Mouse (Mus musculus) left cerebral cortex, adult 11 months (tissue): Measurements from ENCODE around the gene Ism1.

Source experiments
- DNase-seq: peaks from one replicate; pipeline ENCODE4 v3.0.0; 2022; ENCODE audit warnings: low spot score

Gene Ism1

DNA sequence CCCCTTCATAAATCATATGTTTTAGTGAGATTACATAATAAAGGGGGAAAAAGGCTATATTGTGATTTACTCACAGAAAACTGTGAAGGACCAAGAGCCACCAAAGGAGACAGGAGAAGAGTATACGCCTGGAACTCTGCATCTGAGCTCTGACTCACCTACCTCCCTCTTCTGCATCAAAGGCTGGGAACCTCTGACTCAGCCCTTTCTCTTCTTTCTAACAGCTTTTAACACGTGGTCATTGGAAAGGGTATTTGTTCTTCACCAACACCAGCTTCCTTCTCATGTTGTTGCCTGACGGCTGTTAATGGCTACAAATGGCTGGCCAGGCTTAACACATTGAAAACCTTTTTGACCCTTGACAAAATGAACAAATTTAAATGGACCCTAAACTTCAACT is 36.2 kb downstream of the Ism1 start:
- no peak for DNase-seq

DNA sequence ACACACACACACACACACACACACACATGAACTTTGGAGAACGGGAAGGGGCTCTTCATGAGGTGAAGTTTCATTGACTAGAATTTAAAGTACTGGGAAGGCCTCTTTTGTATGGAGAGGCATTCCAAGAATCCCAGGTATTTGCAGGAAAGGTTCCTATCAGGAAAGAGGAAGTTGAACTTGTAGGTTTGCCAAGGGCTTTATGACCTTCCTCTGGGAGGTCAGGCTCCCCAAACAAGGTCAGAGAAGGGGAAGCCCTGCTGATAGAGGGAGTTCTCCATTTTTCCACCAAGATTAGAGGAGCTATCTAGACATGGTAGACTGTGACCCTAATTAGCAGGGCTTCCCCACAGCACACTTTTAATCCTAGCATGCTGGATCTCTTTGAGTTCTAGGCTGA is 39.8 kb downstream of the Ism1 start:
- no peak for DNase-seq

- peak; percentile 12 for DNase-seq
These were observed 44.7 kb downstream of the Ism1 start for GRCm38 (mm10) chr2:139722700-139723099.

DNA sequence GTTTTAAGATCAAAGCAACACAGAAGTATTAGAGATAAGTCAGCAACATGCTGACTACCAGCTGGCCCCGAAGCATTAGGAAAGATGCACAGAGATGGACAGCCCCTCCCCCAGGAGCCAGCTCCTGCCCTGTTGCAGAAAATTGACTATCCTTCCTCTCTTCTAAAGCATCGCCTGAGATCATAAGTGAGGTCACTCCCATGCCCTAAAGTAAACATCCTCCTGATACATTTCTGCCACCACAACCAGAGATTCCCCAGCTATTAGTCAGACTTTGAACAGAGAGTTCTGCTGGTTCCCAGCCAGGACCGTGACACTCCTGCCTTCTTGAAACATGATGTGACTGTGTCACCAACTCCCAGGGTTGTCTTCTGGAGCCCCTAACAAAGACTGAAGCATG is 45.3 kb downstream of the Ism1 start:
- no peak for DNase-seq

DNA sequence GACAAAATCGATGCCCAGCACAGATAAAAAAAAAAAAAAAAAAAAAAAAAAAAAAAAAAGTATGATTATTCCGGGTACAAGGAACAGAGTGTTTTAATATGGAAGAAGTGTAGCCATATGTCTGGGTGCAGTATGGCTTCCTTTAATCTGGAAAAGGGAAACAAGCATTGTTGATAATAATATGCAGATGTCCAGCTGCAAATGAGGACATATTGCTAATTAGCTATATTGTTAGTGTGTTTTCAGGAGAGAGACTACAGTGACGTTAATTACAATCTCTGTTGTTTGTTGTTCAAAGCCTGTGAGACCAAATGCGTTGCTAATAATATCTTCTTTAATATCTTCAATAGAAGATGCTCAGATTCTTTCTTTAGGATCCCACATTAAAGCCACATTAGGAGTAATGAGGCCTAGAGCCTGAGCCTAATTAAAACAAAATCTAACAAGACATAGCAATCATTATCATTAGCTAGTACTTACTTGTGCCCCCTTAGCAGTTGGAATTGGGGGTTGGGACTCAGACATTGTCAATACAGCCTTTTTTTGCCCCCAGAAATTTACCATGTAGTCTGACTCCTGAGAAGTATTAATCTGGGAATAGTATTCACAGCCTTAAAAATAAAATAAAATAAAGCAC is 46.3 kb downstream of the Ism1 start:
- DNase-seq: no peak

GRCm38 (mm10) chr2:139725328-139725727 is 47.4 kb downstream of the Ism1 start:
- DNase-seq: no peak

DNA sequence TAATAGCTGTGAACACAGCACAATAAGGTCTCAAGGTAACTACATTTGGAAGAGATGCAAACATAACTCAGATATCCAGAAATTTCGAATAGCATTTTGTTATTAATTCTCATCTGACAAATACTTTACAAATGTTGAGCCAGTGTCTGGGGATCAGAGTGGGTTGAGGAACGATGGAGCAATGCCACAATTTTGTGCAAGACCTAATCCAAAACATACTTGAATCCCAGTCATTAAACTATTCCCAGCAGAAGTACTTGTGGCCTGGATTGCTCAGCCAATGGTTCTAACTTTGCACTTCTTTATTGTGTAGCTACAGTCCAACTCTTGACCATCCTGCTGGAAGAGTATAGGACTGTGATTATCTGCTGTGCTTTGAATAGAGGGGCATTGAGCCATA is 50.1 kb downstream of the Ism1 start:
- DNase-seq: no peak

GRCm38 (mm10) chr2:139729377-139729776 is 51.4 kb downstream of the Ism1 start:
- DNase-seq: no peak

GRCm38 (mm10) chr2:139742381-139742780 is 64.4 kb downstream of the Ism1 start:
- DNase-seq: no peak

- no peak for DNase-seq
These were observed 79.0 kb downstream of the Ism1 start for GRCm38 (mm10) chr2:139757021-139757420.

DNA sequence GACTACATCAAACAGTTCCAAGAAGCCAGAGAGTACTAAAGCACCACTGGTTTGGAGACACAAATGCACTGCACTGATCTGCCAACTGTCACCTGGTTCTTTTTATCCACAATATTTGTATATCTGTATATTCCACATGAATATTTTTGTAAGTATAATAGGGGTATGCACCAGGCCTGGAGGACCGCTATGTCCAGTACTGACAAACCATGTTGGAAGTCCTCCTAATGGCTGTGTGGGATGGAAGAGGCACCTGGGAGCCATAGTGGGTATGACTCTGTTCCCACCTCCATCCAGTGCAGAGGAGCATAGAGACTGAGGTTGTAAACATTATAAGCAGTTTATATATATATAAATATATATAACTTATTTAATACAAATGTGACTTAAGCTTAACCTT is 79.5 kb downstream of the Ism1 start:
- DNase-seq: no peak

- DNase-seq: no peak
These were observed 86.4 kb downstream of the Ism1 start for GRCm38 (mm10) chr2:139764355-139764754.

DNA sequence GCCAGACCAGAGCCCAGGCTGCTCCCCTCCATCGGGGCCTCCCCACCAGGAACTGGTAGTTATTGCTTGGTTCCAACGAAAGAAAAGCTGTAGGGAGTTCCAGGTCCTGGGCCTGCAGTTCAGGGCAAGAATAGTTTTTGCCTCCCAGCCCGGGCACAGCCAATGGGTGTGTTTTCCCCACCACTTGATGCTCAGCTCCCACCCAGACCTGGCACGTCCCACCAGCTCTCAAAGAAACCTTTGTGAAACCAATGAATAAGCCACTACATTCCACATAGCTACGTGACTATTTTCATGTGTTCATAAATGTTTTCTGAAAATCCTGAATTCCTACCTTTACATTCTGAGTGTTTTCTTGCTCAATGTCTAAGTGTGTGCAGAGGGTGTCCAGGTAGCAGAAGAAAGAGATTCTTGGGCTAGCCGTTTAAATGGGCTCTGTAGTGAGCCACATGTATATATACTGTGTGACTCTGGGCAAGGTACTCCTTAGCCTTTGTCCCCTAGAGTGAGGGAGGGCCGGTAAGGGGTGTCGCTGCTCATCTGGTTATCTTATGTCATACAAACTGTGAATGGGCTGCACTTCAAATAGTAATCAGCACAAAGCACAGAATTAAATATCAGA is 97.1 kb downstream of the Ism1 start:
- DNase-seq: no peak

DNA sequence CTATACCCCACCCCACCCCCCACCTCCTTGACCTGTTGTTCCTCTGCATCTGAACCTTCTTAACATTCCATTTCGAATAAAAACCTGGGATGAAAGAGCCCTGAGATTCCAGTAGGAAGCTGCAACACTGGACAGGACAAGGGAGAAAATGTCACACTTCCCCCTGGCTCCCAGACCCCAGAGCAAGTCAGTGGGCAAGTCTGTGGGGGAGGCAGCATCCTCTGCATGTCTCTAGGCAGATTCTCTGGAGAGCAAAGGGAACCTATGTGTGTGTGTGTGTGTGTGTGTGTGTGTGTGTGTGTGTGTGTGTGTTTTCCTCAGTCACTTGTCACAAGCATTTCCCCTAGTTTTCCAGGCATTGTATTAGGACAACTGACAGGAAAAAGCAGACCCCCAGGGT is 98.7 kb downstream of the Ism1 start:
- DNase-seq: no peak

DNA sequence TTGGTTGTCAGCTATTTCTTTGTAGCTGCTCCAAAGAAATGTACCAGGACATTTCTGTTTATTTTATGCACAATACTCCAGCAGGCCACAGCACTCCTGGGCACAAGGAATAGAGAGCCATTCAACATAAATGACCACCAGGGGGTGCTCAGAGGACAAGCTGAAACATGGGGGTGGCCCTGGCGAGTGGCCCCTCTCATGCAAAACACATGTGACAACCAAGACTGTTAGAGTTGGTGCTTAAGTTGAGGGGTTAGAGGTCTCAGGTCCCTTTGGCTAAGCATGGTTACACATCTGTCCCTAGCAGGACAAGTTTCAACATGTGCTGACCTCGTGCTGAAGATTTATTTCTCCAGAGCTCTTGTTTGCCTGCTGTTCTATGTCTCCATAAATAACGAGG is 100.3 kb downstream of the Ism1 start:
- no peak for DNase-seq

DNA sequence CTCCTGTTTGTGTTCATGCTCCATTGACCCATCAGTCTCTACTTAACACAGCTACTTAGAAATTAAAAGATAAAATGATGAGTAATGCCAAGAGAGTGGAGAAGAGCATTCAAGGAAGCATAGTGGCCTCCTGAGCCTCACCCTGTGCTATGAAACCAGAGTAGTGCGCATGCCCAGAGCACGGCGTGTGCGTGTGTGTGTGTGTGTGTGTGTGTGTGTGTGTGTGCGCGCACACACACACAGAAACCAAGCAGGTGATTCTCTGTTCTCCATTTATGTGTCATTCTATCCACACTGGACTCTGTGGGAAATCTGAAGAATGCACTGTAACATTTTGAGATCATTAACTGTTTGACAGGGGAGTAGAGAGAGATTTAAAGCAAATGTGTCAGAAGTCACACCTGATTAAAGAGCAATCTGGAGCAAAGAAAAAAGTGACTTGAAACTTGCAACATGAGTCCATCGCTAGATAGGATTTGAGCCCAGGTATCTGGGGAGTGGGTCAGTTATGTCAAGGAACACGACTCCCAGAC is 105.4 kb downstream of the Ism1 start:
- no peak for DNase-seq

DNA sequence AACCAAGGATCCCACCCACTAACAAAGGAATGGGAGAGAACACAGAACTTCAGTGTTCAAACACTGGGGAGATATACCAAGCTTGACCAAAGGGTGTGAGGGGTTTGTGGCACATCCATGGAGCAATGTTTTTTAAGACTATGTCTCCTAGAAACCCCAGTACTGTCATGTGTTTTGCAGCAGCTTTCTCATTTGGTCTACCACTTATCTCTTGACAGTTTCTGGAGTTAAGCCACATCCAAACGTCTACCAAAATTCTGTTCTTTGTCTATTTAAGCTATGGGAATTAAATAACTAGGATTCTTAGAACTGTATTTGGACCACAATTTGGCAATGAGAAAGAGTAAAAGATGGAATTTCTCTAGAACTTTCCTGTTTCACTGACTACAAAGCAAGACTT is 106.5 kb downstream of the Ism1 start:
- DNase-seq: no peak

DNA sequence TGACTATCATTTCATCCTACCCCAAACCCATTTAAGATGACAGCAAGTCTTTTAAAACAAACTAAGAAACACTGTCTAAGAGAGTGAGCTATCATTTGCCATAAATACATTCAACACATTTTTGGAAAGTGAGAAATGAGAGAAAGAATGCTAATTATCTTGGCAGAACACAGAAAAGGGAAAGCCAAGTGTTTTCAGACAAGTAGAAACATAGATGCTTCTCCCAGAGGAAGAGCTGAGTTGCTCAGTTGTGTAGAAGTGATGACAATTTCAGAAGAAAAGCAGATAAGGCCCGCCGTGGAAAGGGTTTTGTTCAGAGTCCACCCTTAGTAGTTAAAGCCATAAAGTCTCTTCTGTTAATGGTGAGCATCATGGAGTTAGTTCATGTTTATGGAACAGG is 107.0 kb downstream of the Ism1 start:
- DNase-seq: no peak

- DNase-seq: no peak
These were observed 110.7 kb downstream of the Ism1 start for GRCm38 (mm10) chr2:139788658-139789057.

GRCm38 (mm10) chr2:139792345-139793120 is 114.6 kb downstream of the Ism1 start:
- DNase-seq: no peak

- DNase-seq: no peak
These were observed 126.1 kb downstream of the Ism1 start for GRCm38 (mm10) chr2:139804041-139804440.

- no peak for DNase-seq
These were observed 129.9 kb downstream of the Ism1 start for GRCm38 (mm10) chr2:139807887-139808286.
